Mouse (Mus musculus): ENCODE measurements around the gene Mrpl24.

- TF ChIP-seq CTCF (IDR thresholded peaks at IDR 0.05; ENCODE audit: extremely low read depth, insufficient read length, insufficient replicate concordance, low read depth, low read length) = no peak
- TF ChIP-seq POLR2A (IDR thresholded peaks at IDR 0.05; ENCODE audit: low read depth, low read length) = no peak
These were observed 52.9 kb downstream of the Mrpl24 start for GRCm38 (mm10) chr3:87972203-87972664.

All from small intestine, adult 2 months (tissue).